Mouse (Mus musculus) left cerebral cortex, postnatal 36 days (tissue): ENCODE data around the gene Slc31a1. TPM values are rescaled to one million over a fixed set of nuclear protein-coding genes. Genes with fewer than 3 reads are reported as not detected.

Experiments
- DNase-seq, 2 experiments: peaks; one replicate each; pipeline ENCODE4 v3.0.0; 2021 to 2022; ENCODE audit warnings: low spot score in 2 of 2, mixed read lengths in 1 of 2
- intact Hi-C: fragments of 180-260 bp; cut with DNase I; formaldehyde crosslinking; loops from one replicate; pipeline ENCODE4 v1.15.1; 2025
- total RNA-seq, 2 experiments: library from RNA; stranded (reverse); gene quantifications; 2 replicates each; pipeline ENCODE4 v1.2.3; 2021

Slc31a1 gene
- total RNA-seq, 2 experiments from 2014 or later = 14.2 to 15.2 TPM

DNA sequence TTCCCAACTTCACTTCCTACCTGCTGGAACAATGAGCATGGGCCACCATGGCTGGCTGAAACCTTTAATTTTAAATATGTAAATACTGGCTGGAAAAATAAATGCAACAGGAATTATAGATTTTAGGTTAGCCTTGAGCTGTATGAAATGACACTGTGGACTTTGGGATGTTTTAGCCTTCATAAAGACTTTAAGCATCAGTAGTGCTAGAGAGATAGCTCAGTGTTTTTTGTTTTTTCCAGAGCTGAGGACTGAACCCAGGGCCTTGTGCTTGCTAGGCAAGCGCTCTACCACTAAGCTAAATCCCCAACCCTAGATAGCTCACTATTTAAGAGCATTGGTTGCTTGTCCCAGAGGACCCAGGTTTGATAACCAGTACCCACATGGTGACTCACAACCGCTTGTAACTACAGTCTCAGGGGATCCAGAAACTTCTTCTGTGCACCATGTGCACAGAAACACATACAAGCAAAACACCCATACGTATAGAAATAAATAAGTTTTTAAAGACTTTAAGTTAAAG, 76.8 kb downstream of the Slc31a1 start:
- intact Hi-C loops = no loop called here
- no peak for DNase-seq

DNA sequence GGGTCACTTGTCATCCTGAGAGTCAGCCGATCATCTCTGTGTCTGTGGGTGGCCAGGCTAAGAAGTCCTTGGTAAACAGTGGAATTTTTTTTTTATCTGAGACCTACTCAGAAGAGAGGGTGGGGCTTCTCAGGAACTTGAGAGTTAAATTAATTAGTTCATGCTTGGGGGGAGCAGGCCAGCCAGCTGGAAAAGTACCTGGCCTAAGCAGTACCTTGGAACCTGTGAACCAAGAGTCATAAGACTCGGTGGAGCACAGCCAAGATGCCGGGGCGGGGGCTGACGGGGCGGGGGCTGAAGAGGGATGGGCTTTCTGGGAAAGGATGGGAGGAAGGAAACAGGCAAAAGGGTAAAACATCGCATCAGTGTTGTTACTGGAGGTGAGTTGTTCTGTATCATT, 77.3 kb downstream of the Slc31a1 start:
- no peak for DNase-seq
- intact Hi-C loops = no loop called here

DNA sequence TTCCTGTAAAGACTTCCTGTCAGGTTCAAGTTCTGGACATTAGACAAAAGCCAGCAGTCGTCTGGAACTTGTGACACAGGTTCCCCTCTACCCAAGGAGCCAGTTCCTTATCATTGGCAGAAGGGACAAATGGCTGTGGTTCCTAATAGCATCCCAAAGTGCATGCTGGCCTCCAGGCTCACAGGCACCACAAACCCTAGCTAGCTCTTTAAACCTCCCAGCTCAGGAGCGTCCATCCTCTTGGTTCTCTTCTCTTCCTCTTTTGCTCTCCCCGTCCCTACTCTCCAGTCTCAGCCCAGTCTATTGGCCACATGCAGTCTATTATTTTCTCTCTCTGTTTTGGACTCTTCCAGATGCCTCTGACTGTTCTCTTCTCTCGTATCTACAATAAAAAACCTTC, 79.3 kb downstream of the Slc31a1 start:
- DNase-seq = no peak
- intact Hi-C loops = no loop called here

DNA sequence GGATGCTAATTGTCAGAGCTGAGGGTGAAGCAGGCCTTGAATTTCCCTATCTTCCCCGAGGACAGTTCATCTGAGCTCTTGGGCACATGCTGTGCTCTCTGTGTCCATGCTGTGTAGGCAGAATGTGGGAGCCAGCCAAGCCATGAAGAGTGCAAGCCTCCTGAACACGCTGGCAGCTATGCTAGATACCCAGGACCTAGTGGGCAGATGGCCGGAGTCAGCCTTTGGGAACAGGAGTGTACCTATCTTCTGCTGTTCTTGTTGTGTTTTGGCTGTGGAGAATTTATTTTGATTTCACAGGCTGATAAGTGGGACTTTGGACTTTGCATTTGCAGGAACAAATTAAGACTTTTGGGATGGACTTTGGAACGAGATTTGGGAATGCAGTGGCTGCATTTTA, 80.0 kb downstream of the Slc31a1 start:
- no peak for DNase-seq
- intact Hi-C loops = no loop called here

DNA sequence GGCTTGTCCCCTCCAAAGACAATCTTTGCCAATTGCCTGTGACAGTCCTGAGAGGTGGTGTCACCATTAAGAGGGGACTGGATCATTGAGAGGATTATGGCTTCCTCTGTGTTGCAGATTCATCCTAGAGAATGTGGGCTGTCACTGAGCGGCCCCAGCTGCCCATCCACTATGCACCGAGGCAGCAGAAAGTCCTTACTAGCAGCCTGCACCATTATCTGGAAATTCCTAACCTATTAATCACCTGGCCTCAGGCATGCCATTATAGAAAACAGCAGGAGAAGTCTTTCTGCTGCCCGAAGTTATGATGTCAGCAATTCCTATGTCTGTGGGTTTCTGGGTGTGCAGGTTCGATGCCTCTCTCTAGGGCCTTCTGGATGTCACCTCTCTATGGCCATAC, 80.5 kb downstream of the Slc31a1 start:
- no peak for DNase-seq
- intact Hi-C loops = no loop called here

Other genes starting within 250 kb of the Slc31a1 start
- gene Mup21, start 209.9 kb upstream of the Slc31a1 start, total RNA-seq = not detected
- 10 to 100 TPM; 22.0 to 22.2 TPM for gene Zfp37, start 129.7 kb upstream of the Slc31a1 start, total RNA-seq
- gene Slc31a2, start 98.2 kb upstream of the Slc31a1 start, total RNA-seq = 1 to 10 TPM; 6.7 to 8.7 TPM
- gene Fkbp15, start 179 bp upstream of the Slc31a1 start, total RNA-seq = 10 to 100 TPM; 34.5 to 38.9 TPM
- 10 to 100 TPM; 44.0 to 44.1 TPM for gene Cdc26, start 47.9 kb downstream of the Slc31a1 start, total RNA-seq
- 10 to 100 TPM; 12.1 to 12.4 TPM for gene Prpf4, start 48.1 kb downstream of the Slc31a1 start, total RNA-seq
- gene Rnf183, start 74.5 kb downstream of the Slc31a1 start, total RNA-seq = not detected
- 1 to 10 TPM; 7.8 to 8.9 TPM for gene Wdr31, start 110.2 kb downstream of the Slc31a1 start, total RNA-seq
- gene Bspry, start 119.3 kb downstream of the Slc31a1 start, total RNA-seq = under 1 TPM; 0.27 to 0.54 TPM
- gene Hdhd3, start 142.7 kb downstream of the Slc31a1 start, total RNA-seq = 10 to 100 TPM in 1 of 2 experiments, 1 to 10 TPM in 1; 9.8 to 10.4 TPM
- gene Alad, start 159.2 kb downstream of the Slc31a1 start, total RNA-seq = 10 to 100 TPM; 28.0 to 28.4 TPM
- gene Pole3, start 164.3 kb downstream of the Slc31a1 start, total RNA-seq = 10 to 100 TPM; 22.5 to 23.1 TPM
- gene 4933430I17Rik, start 164.6 kb downstream of the Slc31a1 start, total RNA-seq = under 1 TPM; 0.29 to 0.47 TPM
- 10 to 100 TPM; 28.2 to 32.3 TPM for gene Rgs3, start 199.1 kb downstream of the Slc31a1 start, total RNA-seq